Mouse (Mus musculus): Measurements from ENCODE around the gene Gm20379. TPM values are rescaled to one million over a fixed set of nuclear protein-coding genes. Genes with fewer than 3 reads are reported as not detected.

Gm20379 gene
- polyA plus RNA-seq, 1 experiment from 2014 or later: 0.61 TPM

- DNase-seq (ENCODE audit: low spot score) (no peak), ATAC-seq (ENCODE audit: low read depth) (no peak)
- Histone ChIP-seq H3K36me3 (ENCODE audit: control insufficient read depth, insufficient read depth, low read length) (peaks cover 18% of the 10 kb centered on the region), H3K4me1 (ENCODE audit: control insufficient read depth, insufficient read depth, low read length) (no peaks in the 10 kb centered on the region), H3K4me2 (ENCODE audit: low read depth, low read length) (no peak overlapping the region), H3K27me3 (replicated peaks; ENCODE audit: control insufficient read depth, insufficient read depth, low read length) (no peaks in the 10 kb centered on the region), H3K9ac (ENCODE audit: low read depth, low read length) (no peak overlapping the region), H3K9me3 (ENCODE audit: control insufficient read depth, low read length) (no peaks in the 10 kb centered on the region), H3K4me3 (ENCODE audit: low read depth, low read length) (no peak overlapping the region), H3K27ac (replicated peaks; ENCODE audit: low read depth, low read length) (no peak overlapping the region)
- WGBS: 86% methylated on average over 5 of the region's 5 CpGs
These were observed 8.8 kb downstream of the Gm20379 start for GRCm38 (mm10) chr13:92314613-92315012.

- Histone ChIP-seq H3K9me3 (ENCODE audit: control insufficient read depth, low read length) (no peaks in the 10 kb centered on the region), H3K4me2 (ENCODE audit: low read depth, low read length) (no peak overlapping the region), H3K36me3 (ENCODE audit: control insufficient read depth, insufficient read depth, low read length) (peaks cover 8% of the 10 kb centered on the region; the same call in 1 of the 2 replicates), H3K9ac (ENCODE audit: low read depth, low read length) (no peak overlapping the region), H3K4me1 (ENCODE audit: control insufficient read depth, insufficient read depth, low read length) (peaks cover 2% of the 10 kb centered on the region; the same call in 1 of the 2 replicates), H3K4me3 (ENCODE audit: low read depth, low read length) (no peak overlapping the region), H3K27ac (replicated peaks; ENCODE audit: low read depth, low read length) (no peak overlapping the region), H3K27me3 (replicated peaks; ENCODE audit: control insufficient read depth, insufficient read depth, low read length) (no peaks in the 10 kb centered on the region)
- DNase-seq (ENCODE audit: low spot score) (no peak), ATAC-seq (ENCODE audit: low read depth) (no peak)
- 53% methylated on average over 5 of the region's 5 CpGs for WGBS
These were observed 15.0 kb downstream of the Gm20379 start for GRCm38 (mm10) chr13:92320770-92321169.

DNA sequence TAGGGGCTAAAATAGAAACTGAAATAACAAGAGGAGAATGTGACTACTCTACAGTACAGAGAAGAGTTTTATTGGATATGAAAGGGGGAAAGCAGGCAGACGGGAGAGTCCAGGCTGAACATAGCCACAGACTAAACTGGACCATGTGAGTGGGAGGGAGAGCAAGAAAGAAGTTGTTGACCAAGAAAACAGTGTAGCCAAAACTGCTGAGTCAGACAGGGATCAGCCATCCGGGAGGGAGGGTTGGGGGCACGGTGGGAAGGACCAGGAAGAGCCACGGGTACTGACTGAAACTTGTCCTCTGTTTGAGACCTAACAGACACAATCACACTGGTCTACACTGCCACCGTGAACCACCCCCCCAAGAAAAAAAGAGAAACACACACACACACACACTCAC, 20.2 kb downstream of the Gm20379 start:
- ATAC-seq (ENCODE audit: low read depth) (no peak), DNase-seq (ENCODE audit: low spot score) (no peak)
- WGBS: 61% methylated on average over 5 of the region's 5 CpGs
- Histone ChIP-seq H3K36me3 (ENCODE audit: control insufficient read depth, insufficient read depth, low read length) (peaks cover 7% of the 10 kb centered on the region; the same call in 1 of the 2 replicates), H3K27ac (replicated peaks; ENCODE audit: low read depth, low read length) (no peak overlapping the region), H3K9me3 (ENCODE audit: control insufficient read depth, low read length) (no peaks in the 10 kb centered on the region), H3K27me3 (replicated peaks; ENCODE audit: control insufficient read depth, insufficient read depth, low read length) (no peaks in the 10 kb centered on the region), H3K4me3 (ENCODE audit: low read depth, low read length) (no peak overlapping the region), H3K9ac (ENCODE audit: low read depth, low read length) (no peak overlapping the region), H3K4me1 (ENCODE audit: control insufficient read depth, insufficient read depth, low read length) (no peaks in the 10 kb centered on the region), H3K4me2 (ENCODE audit: low read depth, low read length) (no peak overlapping the region)

- no peak overlapping the region for H3K27ac ChIP-seq (replicated peaks; ENCODE audit: low read depth, low read length)
- no peak for ATAC-seq (ENCODE audit: low read depth)
- WGBS: 82% methylated on average over 2 of the region's 2 CpGs
- no peaks in the 10 kb centered on the region for H3K27me3 ChIP-seq (replicated peaks; ENCODE audit: control insufficient read depth, insufficient read depth, low read length)
- no peaks in the 10 kb centered on the region for H3K9me3 ChIP-seq (ENCODE audit: control insufficient read depth, low read length)
- no peak overlapping the region for H3K4me3 ChIP-seq (ENCODE audit: low read depth, low read length)
- H3K4me2 ChIP-seq (ENCODE audit: low read depth, low read length): no peak overlapping the region
- H3K4me1 ChIP-seq (ENCODE audit: control insufficient read depth, insufficient read depth, low read length): no peaks in the 10 kb centered on the region
- DNase-seq (ENCODE audit: low spot score): no peak
- no peak overlapping the region for H3K9ac ChIP-seq (ENCODE audit: low read depth, low read length)
- 0 out of 2 replicates have a peak, but pooled peaks cover 15% of the 10 kb centered on the region for H3K36me3 ChIP-seq (ENCODE audit: control insufficient read depth, insufficient read depth, low read length)
These were observed 22.2 kb downstream of the Gm20379 start for GRCm38 (mm10) chr13:92328000-92328399.

- Histone ChIP-seq H3K27me3 (replicated peaks; ENCODE audit: control insufficient read depth, insufficient read depth, low read length) (no peaks in the 10 kb centered on the region), H3K4me3 (ENCODE audit: low read depth, low read length) (no peak overlapping the region), H3K9ac (ENCODE audit: low read depth, low read length) (no peak overlapping the region), H3K9me3 (ENCODE audit: control insufficient read depth, low read length) (no peaks in the 10 kb centered on the region), H3K4me1 (ENCODE audit: control insufficient read depth, insufficient read depth, low read length) (no peaks in the 10 kb centered on the region), H3K36me3 (ENCODE audit: control insufficient read depth, insufficient read depth, low read length) (0 out of 2 replicates have a peak, but pooled peaks cover 13% of the 10 kb centered on the region), H3K27ac (replicated peaks; ENCODE audit: low read depth, low read length) (no peak overlapping the region), H3K4me2 (ENCODE audit: low read depth, low read length) (no peak overlapping the region)
- ATAC-seq (ENCODE audit: low read depth): no peak
- 90% methylated on average over 3 of the region's 3 CpGs for WGBS
- DNase-seq (ENCODE audit: low spot score): no peak
These were observed 24.8 kb downstream of the Gm20379 start for GRCm38 (mm10) chr13:92330621-92331020.

DNA sequence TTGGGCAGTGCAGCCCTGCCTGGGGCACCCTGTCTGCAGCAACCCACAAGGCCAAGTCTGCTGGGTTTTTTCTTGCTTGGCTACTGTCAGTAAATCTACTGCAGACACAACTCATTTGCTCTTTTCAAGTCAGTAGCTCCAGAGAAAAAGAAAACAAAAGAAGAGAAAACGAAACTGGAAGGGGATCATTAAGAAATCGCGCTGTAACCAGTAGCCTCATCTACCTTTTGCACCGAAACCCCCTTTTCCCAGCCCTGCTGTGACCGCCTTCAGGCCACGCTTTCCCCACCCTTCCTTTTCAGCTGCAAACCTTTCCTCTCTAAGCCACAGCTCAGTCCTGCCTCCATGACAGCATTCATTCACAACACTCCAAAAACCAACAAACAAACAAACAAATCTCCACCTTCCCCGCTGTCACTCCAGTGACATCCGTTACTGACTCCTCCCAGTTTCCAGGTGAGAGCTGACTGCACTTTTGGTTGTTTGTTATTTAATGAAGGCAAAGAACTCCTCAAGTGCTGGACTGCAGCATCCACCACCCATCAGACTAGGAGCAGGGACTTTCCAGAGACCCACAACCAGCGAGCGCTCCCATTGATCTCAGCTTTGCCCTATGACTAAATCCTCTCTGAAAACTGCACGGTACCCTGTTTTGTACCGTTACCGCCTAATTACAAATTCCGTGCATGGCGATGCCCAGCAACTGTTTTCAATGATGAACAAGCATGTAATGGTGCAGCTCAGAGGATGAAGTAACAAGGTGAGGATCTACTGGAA, 26.5 kb downstream of the Gm20379 start:
- no peak overlapping the region for H3K9ac ChIP-seq (ENCODE audit: low read depth, low read length)
- H3K4me3 ChIP-seq (ENCODE audit: low read depth, low read length): no peak overlapping the region
- no peak overlapping the region for H3K4me2 ChIP-seq (ENCODE audit: low read depth, low read length)
- ATAC-seq (ENCODE audit: low read depth): no peak
- DNase-seq (ENCODE audit: low spot score): no peak
- H3K27ac ChIP-seq (replicated peaks; ENCODE audit: low read depth, low read length): no peak overlapping the region
- no peaks in the 10 kb centered on the region for H3K4me1 ChIP-seq (ENCODE audit: control insufficient read depth, insufficient read depth, low read length)
- H3K36me3 ChIP-seq (ENCODE audit: control insufficient read depth, insufficient read depth, low read length): 0 out of 2 replicates have a peak, but pooled peaks cover 19% of the 10 kb centered on the region
- H3K27me3 ChIP-seq (replicated peaks; ENCODE audit: control insufficient read depth, insufficient read depth, low read length): no peaks in the 10 kb centered on the region
- WGBS: 84% methylated on average over 15 of the region's 15 CpGs
- H3K9me3 ChIP-seq (ENCODE audit: control insufficient read depth, low read length): no peaks in the 10 kb centered on the region

- no peak overlapping the region for H3K4me2 ChIP-seq (ENCODE audit: low read depth, low read length)
- no peak for DNase-seq (ENCODE audit: low spot score)
- no peaks in the 10 kb centered on the region for H3K9me3 ChIP-seq (ENCODE audit: control insufficient read depth, low read length)
- H3K4me3 ChIP-seq (ENCODE audit: low read depth, low read length): no peak overlapping the region
- ATAC-seq (ENCODE audit: low read depth): no peak
- H3K27me3 ChIP-seq (replicated peaks; ENCODE audit: control insufficient read depth, insufficient read depth, low read length): no peaks in the 10 kb centered on the region
- WGBS: 100% methylated on average over 1 of the region's 1 CpGs
- no peak overlapping the region for H3K9ac ChIP-seq (ENCODE audit: low read depth, low read length)
- H3K4me1 ChIP-seq (ENCODE audit: control insufficient read depth, insufficient read depth, low read length): no peaks in the 10 kb centered on the region
- H3K27ac ChIP-seq (replicated peaks; ENCODE audit: low read depth, low read length): no peak overlapping the region
- H3K36me3 ChIP-seq (ENCODE audit: control insufficient read depth, insufficient read depth, low read length): peaks cover 19% of the 10 kb centered on the region; the same call in 1 of the 2 replicates
These were observed 31.1 kb downstream of the Gm20379 start for GRCm38 (mm10) chr13:92336857-92337256.

DNA sequence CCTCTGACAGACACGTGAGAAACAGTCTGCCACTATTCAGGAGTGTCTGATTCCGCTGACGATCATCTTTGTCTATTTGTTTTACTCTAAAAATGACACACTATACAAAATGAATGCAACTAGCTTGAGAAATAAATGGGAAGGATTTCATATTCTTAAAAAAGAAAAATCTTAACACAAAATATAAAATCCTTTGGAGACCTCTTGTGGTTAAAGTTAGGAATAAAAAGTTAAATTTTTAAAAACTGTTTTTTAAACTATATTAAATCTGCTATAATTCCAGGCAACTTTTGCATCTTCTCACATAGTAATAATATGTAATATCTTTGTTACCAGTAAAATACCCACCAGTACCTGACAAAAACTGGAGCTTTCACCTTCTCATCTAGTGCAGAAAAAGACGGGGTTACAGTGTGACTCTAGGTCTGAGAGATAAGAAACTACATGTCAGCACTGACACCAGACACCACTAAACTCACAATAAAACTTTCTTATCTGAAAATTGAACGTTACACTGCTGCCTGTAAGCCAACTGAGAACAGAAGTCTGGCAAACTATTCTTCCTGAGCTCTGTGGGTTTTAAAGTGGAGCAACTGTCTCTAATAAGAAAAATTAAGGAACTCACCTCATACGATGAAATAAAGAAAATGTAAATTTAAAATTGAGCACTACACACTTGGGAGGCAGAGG, 32.1 kb downstream of the Gm20379 start:
- H3K4me2 ChIP-seq (ENCODE audit: low read depth, low read length): no peak overlapping the region
- no peak for ATAC-seq (ENCODE audit: low read depth)
- H3K36me3 ChIP-seq (ENCODE audit: control insufficient read depth, insufficient read depth, low read length): peaks cover 25% of the 10 kb centered on the region; the same call in 1 of the 2 replicates
- H3K9ac ChIP-seq (ENCODE audit: low read depth, low read length): no peak overlapping the region
- 81% methylated on average over 6 of the region's 6 CpGs for WGBS
- no peaks in the 10 kb centered on the region for H3K27me3 ChIP-seq (replicated peaks; ENCODE audit: control insufficient read depth, insufficient read depth, low read length)
- no peaks in the 10 kb centered on the region for H3K4me1 ChIP-seq (ENCODE audit: control insufficient read depth, insufficient read depth, low read length)
- H3K4me3 ChIP-seq (ENCODE audit: low read depth, low read length): no peak overlapping the region
- DNase-seq (ENCODE audit: low spot score): no peak
- H3K9me3 ChIP-seq (ENCODE audit: control insufficient read depth, low read length): no peaks in the 10 kb centered on the region
- H3K27ac ChIP-seq (replicated peaks; ENCODE audit: low read depth, low read length): no peak overlapping the region

Measured in embryonic facial prominence, embryonic 14.5 days (tissue).